Mouse (Mus musculus) embryonic facial prominence, embryonic 14.5 days (tissue): ENCODE results near the gene Foxd2. TPM values are rescaled to one million over a fixed set of nuclear protein-coding genes. Genes with fewer than 3 reads are reported as not detected.

Experiments used
- ATAC-seq: fragments of 200-750 bp; cut with Nextera tagmentation; 2 replicates; pipeline ENCODE4 v1.8.0; 2017; ENCODE audit warnings: low read depth, moderate number of reproducible peaks, moderate TSS enrichment
- DNase-seq: peaks from one replicate; pipeline ENCODE4 v3.0.0-alpha.2; 2015; ENCODE audit warnings: low spot score
- H3K27ac ChIP-seq: fragments of 300-500 bp; sonication (generic); replicated peaks from 2 replicates; pipeline ENCODE4 v1.5.1; 2014; ENCODE audit warnings: low read depth, mild to moderate bottlenecking, low read length, moderate library complexity
- H3K27me3 ChIP-seq: fragments of 300-500 bp; sonication (generic); replicated peaks from 2 replicates; pipeline ENCODE4 v1.6.1; 2014; ENCODE audit warnings: low read length; ENCODE audit not compliant: control insufficient read depth, insufficient read depth
- H3K36me3 ChIP-seq: fragments of 300-500 bp; sonication (generic); 2 replicates; pipeline ENCODE4 v1.6.1; 2014; ENCODE audit warnings: low read length, mixed read lengths; ENCODE audit not compliant: control insufficient read depth, insufficient read depth
- H3K4me1 ChIP-seq: fragments of 300-500 bp; sonication (generic); 2 replicates; pipeline ENCODE4 v1.6.1; 2014; ENCODE audit warnings: antibody characterized with exemption, low read length; ENCODE audit not compliant: control insufficient read depth, insufficient read depth
- H3K4me2 ChIP-seq: fragments of 300-500 bp; sonication (generic); 2 replicates; pipeline ENCODE4 v1.6.1; 2014; ENCODE audit warnings: low read depth, mild to moderate bottlenecking, low read length, moderate library complexity, mixed read lengths
- H3K4me3 ChIP-seq: fragments of 300-500 bp; sonication (generic); 2 replicates; pipeline ENCODE4 v1.5.1; 2014; ENCODE audit warnings: low read depth, mild to moderate bottlenecking, low read length
- H3K9ac ChIP-seq: fragments of 300-500 bp; sonication (generic); 2 replicates; pipeline ENCODE4 v1.6.1; 2014; ENCODE audit warnings: low read depth, mild to moderate bottlenecking, low read length, moderate library complexity, mixed read lengths
- H3K9me3 ChIP-seq: fragments of 300-500 bp; sonication (generic); 2 replicates; pipeline ENCODE4 v1.6.1; 2016; ENCODE audit warnings: low read length; ENCODE audit not compliant: control insufficient read depth
- WGBS: fragments of 180-500 bp; shearing (Covaris S2); extraction: QIAGEN DNeasy Blood & Tissue Kit; methylation state at CpG from one replicate; pipeline ENCODE4 v1.1.7; 2014; 5-methylcytosine and 5-hydroxymethylcytosine counted together
- polyA plus RNA-seq: library from polyadenylated mRNA; unstranded; fragments of >200 nt; fragmentation: Nextera tagmentation; extraction: Ambion mirVana; gene quantifications from 2 replicates; pipeline ENCODE4 v1.2.1, GENCODE M21; 2014

The Foxd2 gene
- polyA plus RNA-seq, 1 experiment from 2014 or later = 0.81 TPM

- H3K9ac ChIP-seq = peak overlapping the region; percentile 53
- WGBS = 2% methylated on average over 31 of the region's 125 CpGs
Observed at GRCm38 (mm10) chr4:114924971-114925916, 16.6 kb upstream of the Foxd2 start.

GRCm38 (mm10) chr4:114917091-114917490, 8.4 kb upstream of the Foxd2 start:
- DNase-seq (peak; percentile 80), ATAC-seq (no peak)
- H3K4me2 ChIP-seq = no peak overlapping the region
- H3K4me1 ChIP-seq = peaks cover 7% of the 10 kb centered on the region
- no peaks in the 10 kb centered on the region for H3K9me3 ChIP-seq
- H3K36me3 ChIP-seq = no peaks in the 10 kb centered on the region
- WGBS = 58% methylated on average over 2 of the region's 2 CpGs
- peaks cover 70% of the 10 kb centered on the region for H3K27me3 ChIP-seq
- no peak overlapping the region for H3K4me3 ChIP-seq
- H3K9ac ChIP-seq = no peak overlapping the region
- no peak overlapping the region for H3K27ac ChIP-seq

More at GRCm38 (mm10) chr4:114924971-114925916, 16.6 kb upstream of the Foxd2 start:
- ATAC-seq (peak; percentile 44; the same call in 1 of the 2 replicates), DNase-seq (no peak)
- Histone ChIP-seq H3K4me1 (0 out of 2 replicates have a peak, but pooled peaks cover 4% of the 10 kb centered on the region), H3K4me2 (peak overlapping the region; percentile 75), H3K27ac (no peak overlapping the region), H3K27me3 (peaks cover 83% of the 10 kb centered on the region), H3K4me3 (peak overlapping the region; percentile 45), H3K9me3 (no peaks in the 10 kb centered on the region), H3K36me3 (no peaks in the 10 kb centered on the region)

- H3K9ac ChIP-seq = no peak overlapping the region
- no peaks in the 10 kb centered on the region for H3K36me3 ChIP-seq
- ATAC-seq (no peak), DNase-seq (no peak)
- peaks cover 7% of the 10 kb centered on the region for H3K4me1 ChIP-seq
- H3K4me2 ChIP-seq = no peak overlapping the region
- no peak overlapping the region for H3K4me3 ChIP-seq
- no peak overlapping the region for H3K27ac ChIP-seq
- 53% methylated on average over 4 of the region's 4 CpGs for WGBS
- H3K27me3 ChIP-seq = peaks cover 74% of the 10 kb centered on the region
- H3K9me3 ChIP-seq = no peaks in the 10 kb centered on the region
Observed at GRCm38 (mm10) chr4:114916056-114916455, 7.4 kb upstream of the Foxd2 start.

GRCm38 (mm10) chr4:114913594-114913962, 4.9 kb upstream of the Foxd2 start:
- no peaks in the 10 kb centered on the region for H3K36me3 ChIP-seq
- H3K4me3 ChIP-seq = peak overlapping the region; percentile 20; the same call in 1 of the 2 replicates
- H3K4me2 ChIP-seq = peak overlapping the region; percentile 23; the same call in 1 of the 2 replicates
- H3K9me3 ChIP-seq = no peaks in the 10 kb centered on the region
- 2% methylated on average over 13 of the region's 13 CpGs for WGBS
- H3K27me3 ChIP-seq = peaks cover 90% of the 10 kb centered on the region
- H3K4me1 ChIP-seq = peaks cover 7% of the 10 kb centered on the region
- ATAC-seq (0 out of 2 replicates have a peak, but pooled peaks have one; percentile 24), DNase-seq (peak; percentile 78)
- H3K9ac ChIP-seq = no peak overlapping the region
- no peak overlapping the region for H3K27ac ChIP-seq

- 9% methylated on average over 33 of the region's 35 CpGs for WGBS
- Histone ChIP-seq H3K4me3 (peak overlapping the region; percentile 20), H3K27ac (no peak overlapping the region), H3K36me3 (no peaks in the 10 kb centered on the region), H3K27me3 (peaks cover 96% of the 10 kb centered on the region), H3K9me3 (no peaks in the 10 kb centered on the region), H3K9ac (no peak overlapping the region), H3K4me2 (peak overlapping the region; percentile 23), H3K4me1 (peaks cover 7% of the 10 kb centered on the region)
- ATAC-seq (no peak), DNase-seq (no peak)
Observed at GRCm38 (mm10) chr4:114912705-114913593, 4.3 kb upstream of the Foxd2 start.

- H3K9ac ChIP-seq = peak overlapping the region; percentile 71
- H3K36me3 ChIP-seq = no peaks in the 10 kb centered on the region
- H3K27ac ChIP-seq = no peak overlapping the region
- H3K9me3 ChIP-seq = no peaks in the 10 kb centered on the region
- 3% methylated on average over 20 of the region's 20 CpGs for WGBS
- ATAC-seq = no peak
- no peak for DNase-seq
- peak overlapping the region; percentile 63 for H3K4me3 ChIP-seq
- H3K4me2 ChIP-seq = peak overlapping the region; percentile 85
- peaks cover 7% of the 10 kb centered on the region for H3K4me1 ChIP-seq
- peaks cover 100% of the 10 kb centered on the region for H3K27me3 ChIP-seq
Observed at GRCm38 (mm10) chr4:114909602-114910484, 1.2 kb upstream of the Foxd2 start.

GRCm38 (mm10) chr4:114907951-114908828, 483 bp downstream of the Foxd2 start:
- Histone ChIP-seq H3K36me3 (no peaks in the 10 kb centered on the region), H3K27ac (peak overlapping the region; percentile 58), H3K9me3 (no peaks in the 10 kb centered on the region), H3K4me1 (peaks cover 4% of the 10 kb centered on the region), H3K27me3 (peaks cover 100% of the 10 kb centered on the region), H3K4me3 (peak overlapping the region; percentile 63), H3K4me2 (peak overlapping the region; percentile 85), H3K9ac (peak overlapping the region; percentile 71)
- WGBS = 1% methylated on average over 34 of the region's 103 CpGs
- ATAC-seq (peak; percentile 23), DNase-seq (no peak)
